Mouse (Mus musculus): ENCODE data around the gene Rnf220.

DNA sequence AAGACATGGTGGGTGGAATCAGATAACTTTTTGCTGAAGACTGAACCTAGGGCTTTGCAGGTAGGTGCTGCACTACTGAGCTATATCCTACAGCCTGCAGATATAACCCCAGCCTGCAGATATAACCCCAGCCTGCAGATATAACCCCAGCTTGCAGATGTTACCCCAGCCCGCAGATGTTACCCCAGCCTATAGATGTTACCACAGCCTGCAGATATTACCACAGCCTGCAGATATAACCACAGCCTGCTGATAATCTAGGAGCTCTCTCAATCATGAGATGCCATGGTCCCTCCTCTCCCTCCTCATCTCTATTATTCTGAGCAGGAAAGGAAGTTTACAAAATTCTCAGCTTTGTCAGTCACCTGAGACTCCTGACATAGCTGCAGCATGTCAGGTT, 111.6 kb downstream of the Rnf220 start:
- TF ChIP-seq CTCF (conservative IDR thresholded peaks at IDR 0.05 in 1 of 2, IDR thresholded peaks at IDR 0.05 in 1 of 2; ENCODE audit: low read depth in 2 of 2, low read length in 2 of 2) (no peak), POLR2A (IDR thresholded peaks at IDR 0.05; ENCODE audit: low read depth, low read length) (no peak), HCFC1 (IDR thresholded peaks at IDR 0.05; ENCODE audit: low read depth, low read length) (no peak), CHD2 (IDR thresholded peaks at IDR 0.05; ENCODE audit: low read length) (no peak), USF1 (IDR thresholded peaks at IDR 0.05; ENCODE audit: low read depth, low read length) (no peak), JUN (IDR thresholded peaks at IDR 0.05; ENCODE audit: insufficient read depth, low read depth, low read length) (no peak), EP300 (IDR thresholded peaks at IDR 0.05; ENCODE audit: low read length) (no peak), MYC (IDR thresholded peaks at IDR 0.05; ENCODE audit: low read depth, low read length) (no peak), MAFK (IDR thresholded peaks at IDR 0.05; ENCODE audit: insufficient replicate concordance, low read length) (no peak)

Data from CH12.LX (cell line).